Mouse (Mus musculus) liver, adult 2 months (tissue): ENCODE results near the gene Cabin1.

Source experiments
- CTCF ChIP-seq: fragments of 200-500 bp; IDR thresholded peaks from 2 replicates; pipeline ENCODE4 v1.5.1; 2011; ENCODE audit warnings: low read depth, low read length, control low read depth
- POLR2A ChIP-seq: fragments of 200-500 bp; IDR thresholded peaks from 2 replicates; pipeline ENCODE4 v1.6.1; 2011; ENCODE audit warnings: low read length, control low read depth; ENCODE audit not compliant: insufficient read depth; ENCODE audit errors: extremely low read depth

DNA sequence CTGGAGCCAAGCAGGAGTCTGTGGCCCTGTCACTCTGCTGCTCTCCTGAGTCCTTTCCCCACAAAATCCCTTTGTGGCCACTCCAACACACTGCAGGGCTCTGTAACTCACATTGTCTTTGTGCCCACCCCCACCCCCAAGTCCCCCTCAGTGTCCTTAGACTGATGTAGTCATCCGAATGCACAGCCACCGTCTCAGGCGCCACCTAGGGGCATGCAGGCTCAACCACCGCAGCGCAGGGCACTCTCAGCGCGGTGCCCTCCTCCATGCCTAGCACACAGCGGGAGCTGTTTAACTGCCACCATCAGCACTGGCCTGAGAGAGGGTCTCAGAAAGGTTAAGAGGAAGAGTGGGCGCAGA lies 55.5 kb downstream of the Cabin1 start:
- TF ChIP-seq CTCF (peak; percentile 59), POLR2A (no peak)
